Mouse (Mus musculus): ENCODE measurements around the gene Lrmda.

- TF ChIP-seq GABPA (IDR thresholded peaks at IDR 0.05; ENCODE audit: low read depth, low read length) (no peak), MYB (IDR thresholded peaks at IDR 0.05; ENCODE audit: low read depth, low read length) (no peak), ETS1 (IDR thresholded peaks at IDR 0.05; ENCODE audit: low read depth, low read length) (no peak), EP300 (IDR thresholded peaks at IDR 0.05; ENCODE audit: low read depth in 1 of 2, low read length in 2 of 2) (no peak), MAZ (IDR thresholded peaks at IDR 0.05; ENCODE audit: low read depth, low read length) (no peak), MEF2A (IDR thresholded peaks at IDR 0.05; ENCODE audit: extremely low read depth, insufficient replicate concordance, low read depth, low read length, poor library complexity, severe bottlenecking) (no peak), POLR2A (IDR thresholded peaks at IDR 0.05; ENCODE audit: control insufficient read depth in 1 of 2, insufficient read depth in 1 of 2, low read depth in 1 of 2, low read length in 2 of 2, poor library complexity in 1 of 2) (no peak), CTCF (IDR thresholded peaks at IDR 0.05 in 2 of 3, conservative IDR thresholded peaks at IDR 0.05 in 1 of 3; ENCODE audit: control insufficient read depth in 1 of 3, insufficient read depth in 1 of 3, low read depth in 2 of 3, low read length in 3 of 3, poor library complexity in 1 of 3, severe bottlenecking in 1 of 3) (no peak)
Observed at GRCm38 (mm10) chr14:22155034-22155433, 135.5 kb downstream of the Lrmda start.
